9 mouse cellular contexts compared by ENCODE assay signal in the genomic region with DNA sequence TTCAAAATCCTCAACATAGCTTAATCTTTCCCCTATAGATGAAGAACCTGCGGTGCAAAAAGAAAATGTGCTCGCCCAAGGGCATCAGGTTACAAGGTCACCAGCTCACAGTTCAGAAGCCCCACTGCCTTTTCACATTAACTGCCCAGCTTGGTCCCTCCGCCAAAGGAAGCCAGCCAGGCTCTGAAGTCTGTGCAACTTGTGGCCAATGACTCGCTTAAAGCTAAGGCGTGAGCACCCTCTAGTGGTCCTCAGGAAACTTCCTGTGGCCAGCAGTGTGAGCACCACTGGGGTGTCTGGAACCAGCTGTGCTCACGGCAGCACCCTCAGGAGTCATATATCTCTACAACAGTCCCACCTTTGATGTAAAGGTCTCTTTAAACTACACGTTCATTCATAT. TPM values are rescaled to one million over a fixed set of nuclear protein-coding genes. Genes with fewer than 3 reads are reported as not detected.
DNase-seq lines count a peak whose midpoint lies in the region; ATAC-seq and TF ChIP-seq lines count a peak whose summit lies in the region.
"Had no signal": no experiment of that assay in that cellular context is flagged by ENCODE, and none has a peak within 500 bp of the region (broad histone marks: within the 10 kb centered on the region; RNA-seq: fewer than 3 reads in every experiment).

No protein-coding gene starts in this region.

- TF ChIP-seq CTCF in liver, postnatal 0 days (IDR thresholded peaks at IDR 0.05; ENCODE audit: low read depth): peak; percentile 83
- peak; percentile 93 for TF ChIP-seq CTCF in stomach, postnatal 0 days (IDR thresholded peaks at IDR 0.05; ENCODE audit: low read depth)

- no peak for TF ChIP-seq EP300 in liver, postnatal 0 days (IDR thresholded peaks at IDR 0.05; ENCODE audit: low read depth)
- TF ChIP-seq EP300 in stomach, postnatal 0 days (optimal IDR thresholded peaks at IDR 0.05): no peak

- no peak overlapping the region for H3K9ac ChIP-seq in kidney, embryonic 16.5 days (replicated peaks; ENCODE audit: low read length)
- no peak overlapping the region for H3K9ac ChIP-seq in liver, postnatal 0 days (replicated peaks)
- H3K9ac ChIP-seq in neural tube, embryonic 13.5 days: no peak overlapping the region
- H3K9ac ChIP-seq in stomach, postnatal 0 days (ENCODE audit: low read length): no peak overlapping the region

- no peaks in the 10 kb centered on the region for H3K9me3 ChIP-seq in kidney, embryonic 16.5 days (ENCODE audit: low read length)
- H3K9me3 ChIP-seq in liver, postnatal 0 days (ENCODE audit: low read length): no peaks in the 10 kb centered on the region
- H3K9me3 ChIP-seq in neural tube, embryonic 13.5 days: no peaks in the 10 kb centered on the region
- no peaks in the 10 kb centered on the region for H3K9me3 ChIP-seq in stomach, postnatal 0 days (ENCODE audit: control insufficient read depth, low read length)

- H3K4me2 ChIP-seq in kidney, embryonic 16.5 days (replicated peaks; ENCODE audit: low read depth, low read length): no peak overlapping the region
- H3K4me2 ChIP-seq in liver, postnatal 0 days (ENCODE audit: low read depth, low read length): no peak overlapping the region
- no peak overlapping the region for H3K4me2 ChIP-seq in neural tube, embryonic 13.5 days
- H3K4me2 ChIP-seq in stomach, postnatal 0 days (replicated peaks; ENCODE audit: low read depth): no peak overlapping the region

- no peak overlapping the region for H3K4me3 ChIP-seq in kidney, embryonic 16.5 days (ENCODE audit: low read length)
- H3K4me3 ChIP-seq in liver, postnatal 0 days (ENCODE audit: low read depth, low read length): no peak overlapping the region
- H3K4me3 ChIP-seq in neural tube, embryonic 13.5 days: no peak overlapping the region
- no peak overlapping the region for H3K4me3 ChIP-seq in stomach, postnatal 0 days (ENCODE audit: low read depth, low read length)
- H3K4me3 ChIP-seq: erythroblast, embryonic 14.5 days had no signal

- peak; percentile 76; the same call in 1 of the 2 replicates for ATAC-seq in kidney, embryonic 16.5 days (ENCODE audit: low FRiP score, low TSS enrichment)
- peak; percentile 67 for ATAC-seq in liver, postnatal 0 days
- peak; percentile 85 for ATAC-seq in neural tube, embryonic 13.5 days (ENCODE audit: low read depth)
- ATAC-seq in stomach, postnatal 0 days (ENCODE audit: low FRiP score, low TSS enrichment): peak; percentile 83

- peaks cover 9% of the 10 kb centered on the region; the same call in 1 of the 2 replicates for H3K4me1 ChIP-seq in kidney, embryonic 16.5 days (ENCODE audit: insufficient read depth, low read length)
- no peaks in the 10 kb centered on the region for H3K4me1 ChIP-seq in liver, postnatal 0 days (ENCODE audit: insufficient read depth)
- no peaks in the 10 kb centered on the region for H3K4me1 ChIP-seq in neural tube, embryonic 13.5 days (replicated peaks)
- no peaks in the 10 kb centered on the region for H3K4me1 ChIP-seq in stomach, postnatal 0 days (replicated peaks; ENCODE audit: control insufficient read depth, insufficient read depth)

- no peaks in the 10 kb centered on the region for H3K36me3 ChIP-seq in kidney, embryonic 16.5 days (ENCODE audit: insufficient read depth, low read length)
- no peaks in the 10 kb centered on the region for H3K36me3 ChIP-seq in liver, postnatal 0 days (replicated peaks; ENCODE audit: insufficient read depth, low read length)
- H3K36me3 ChIP-seq in neural tube, embryonic 13.5 days: no peaks in the 10 kb centered on the region
- no peaks in the 10 kb centered on the region for H3K36me3 ChIP-seq in stomach, postnatal 0 days (ENCODE audit: control insufficient read depth, insufficient read depth, low read length)

- no peak overlapping the region for H3K27ac ChIP-seq in kidney, embryonic 16.5 days (ENCODE audit: low read length)
- H3K27ac ChIP-seq in liver, postnatal 0 days (ENCODE audit: low read depth): no peak overlapping the region
- H3K27ac ChIP-seq in neural tube, embryonic 13.5 days (replicated peaks): no peak overlapping the region
- no peak overlapping the region for H3K27ac ChIP-seq in stomach, postnatal 0 days (replicated peaks)

- 3% methylated on average over 7 of the region's 7 CpGs for WGBS in kidney, embryonic 16.5 days
- 6% methylated on average over 7 of the region's 7 CpGs for WGBS in liver, postnatal 0 days (ENCODE audit: insufficient replicate concordance)
- WGBS in neural tube, embryonic 13.5 days: 4% methylated on average over 7 of the region's 7 CpGs
- 9% methylated on average over 7 of the region's 7 CpGs for WGBS in stomach, postnatal 0 days

- no peaks in the 10 kb centered on the region for H3K27me3 ChIP-seq in kidney, embryonic 16.5 days (ENCODE audit: insufficient read depth, low read length)
- H3K27me3 ChIP-seq in liver, postnatal 0 days (ENCODE audit: insufficient read depth, low read length): no peaks in the 10 kb centered on the region
- H3K27me3 ChIP-seq in neural tube, embryonic 13.5 days: no peaks in the 10 kb centered on the region
- no peaks in the 10 kb centered on the region for H3K27me3 ChIP-seq in stomach, postnatal 0 days (ENCODE audit: control insufficient read depth, insufficient read depth, low read length)

- DNase-seq in A20 (ENCODE audit: low read depth, low spot score): peak; percentile 83
- DNase-seq in adrenal gland, adult (ENCODE audit: inconsistent age in 2 of 2, low spot score in 1 of 2): peak; percentile 73 to 90
- peak; percentile 75 for DNase-seq in embryo, embryonic 11.5 days (ENCODE audit: low read depth, low spot score)
- DNase-seq in heart, adult 9 months (ENCODE audit: low spot score in 2 of 2): peak; percentile 40 to 69
- DNase-seq in liver, postnatal 0 days: peak; percentile 65
- DNase-seq in stomach, postnatal 0 days (ENCODE audit: low spot score): peak; percentile 67

RNA-seq across cellular contexts. Expression of a gene that starts 18.2 kb away (rescaled TPM):
- 0.05 and 0.09 TPM in 2 replicates for polyA plus RNA-seq in kidney, embryonic 16.5 days (2015; fragmentation: Nextera tagmentation; extraction: Ambion mirVana)
- 0.01 TPM in 2 replicates for polyA plus RNA-seq in liver, postnatal 0 days (2015; fragmentation: Nextera tagmentation; extraction: Ambion mirVana)
- polyA plus RNA-seq in neural tube, embryonic 13.5 days (2015; fragmentation: Nextera tagmentation; extraction: Ambion mirVana): 0.03 TPM in 1 of 2 replicates, not detected in the other
- 0.01 and 0.04 TPM in 2 replicates for polyA plus RNA-seq in stomach, postnatal 0 days (2015; fragmentation: Nextera tagmentation; extraction: Ambion mirVana)
- polyA plus RNA-seq: erythroblast, embryonic 14.5 days had no signal
